Mouse (Mus musculus) cerebellum, adult 2 months (tissue): ENCODE results near the gene Aplf.

ENCODE experiments used
- CTCF ChIP-seq: fragments of 200-500 bp; IDR thresholded peaks from 2 replicates; pipeline ENCODE4 v1.5.1; 2011; ENCODE audit warnings: low read depth, mild to moderate bottlenecking, control low read depth, low read length, moderate library complexity, borderline replicate concordance; ENCODE audit not compliant: insufficient read depth
- POLR2A ChIP-seq: fragments of 200-500 bp; IDR thresholded peaks from 2 replicates; pipeline ENCODE4 v1.6.1; 2011; ENCODE audit warnings: low read length, control low read depth, borderline replicate concordance; ENCODE audit not compliant: insufficient read depth

DNA sequence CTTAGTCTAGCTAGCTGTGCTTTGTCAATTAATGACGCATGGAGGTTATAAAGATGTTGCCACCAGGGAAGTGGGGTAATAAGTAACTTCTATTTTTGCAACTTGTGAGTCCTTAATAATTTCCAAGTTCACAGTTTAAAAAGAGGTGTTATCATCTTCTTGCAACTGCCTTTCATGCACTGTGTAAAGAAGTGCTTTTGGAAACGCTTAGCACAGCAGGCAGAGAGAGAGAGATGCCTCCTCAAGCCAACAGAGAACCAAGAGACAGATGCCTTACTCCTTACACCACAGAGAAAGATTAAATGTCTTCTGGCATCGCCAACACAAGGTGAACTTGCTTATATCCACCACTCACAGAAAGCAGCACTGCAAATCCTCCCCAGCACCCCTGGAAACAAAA lies 24.0 kb upstream of the Aplf start:
- TF ChIP-seq CTCF (no peak), POLR2A (no peak)
